Comparison of ENCODE assay signal across 14 mouse cellular contexts in the genomic region with DNA sequence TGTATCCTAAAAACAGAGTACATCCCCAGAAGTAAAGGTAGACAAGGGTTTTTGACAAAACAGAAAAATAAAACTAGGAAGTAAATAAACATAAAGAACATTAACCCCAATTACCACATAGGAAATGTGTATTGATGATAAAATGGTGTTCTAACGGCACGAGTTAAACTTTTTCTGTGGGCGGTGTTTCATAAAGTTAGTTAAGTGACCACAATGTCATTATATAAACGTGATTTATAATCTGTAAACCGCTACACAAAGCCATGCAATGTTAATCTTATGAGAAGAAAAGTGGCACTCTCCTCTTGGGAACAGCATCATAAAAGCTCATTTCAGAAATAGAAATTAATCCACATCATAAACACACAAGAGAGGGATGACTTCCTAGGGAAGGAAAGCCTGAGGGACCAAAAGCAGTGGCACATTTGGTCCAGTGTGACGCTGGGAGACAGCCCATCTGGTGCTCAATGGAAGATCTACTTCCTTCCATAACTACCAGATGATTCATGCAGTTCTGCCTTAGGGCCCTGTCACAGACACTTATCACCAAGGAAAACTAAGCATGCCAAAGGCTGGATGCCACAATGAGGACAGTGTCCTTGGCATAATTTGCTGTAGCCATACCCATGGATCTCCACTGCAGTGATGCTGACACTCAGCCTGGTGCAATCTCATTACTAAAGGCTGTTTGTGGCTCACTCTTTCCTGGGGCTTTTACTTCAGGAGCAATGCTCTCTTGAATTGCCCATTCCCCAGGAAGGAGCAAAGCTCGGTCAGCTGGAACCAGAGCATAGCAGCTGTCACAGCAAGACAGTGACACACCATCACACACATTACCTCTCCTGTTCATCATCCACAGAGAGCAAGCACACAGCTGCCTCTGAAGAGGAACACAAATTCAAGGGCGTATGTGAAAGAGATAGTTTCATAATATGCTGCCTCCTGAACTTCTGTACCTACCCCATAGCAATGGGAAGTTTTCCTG.
DNase-seq lines count a peak whose midpoint lies in the region; ATAC-seq lines count a peak whose summit lies in the region.
"Had no signal": no experiment of that assay in that cellular context is flagged by ENCODE, and none has a peak within 500 bp of the region (broad histone marks: within the 10 kb centered on the region; RNA-seq: fewer than 3 reads in every experiment).

No protein-coding gene starts in this region.

- no peak overlapping the region for H3K4me2 ChIP-seq in neural tube, embryonic 12.5 days (replicated peaks)
- no peak overlapping the region for H3K4me2 ChIP-seq in hindbrain, embryonic 16.5 days (ENCODE audit: low read length)
- H3K4me2 ChIP-seq: forebrain, embryonic 13.5 days had no signal

- H3K9me3 ChIP-seq in neural tube, embryonic 12.5 days: no peaks in the 10 kb centered on the region
- H3K9me3 ChIP-seq in hindbrain, embryonic 16.5 days (ENCODE audit: control insufficient read depth, low read length): no peaks in the 10 kb centered on the region
- H3K9me3 ChIP-seq: forebrain, embryonic 13.5 days had no signal

- DNase-seq in cerebellum, adult 11-12 months: peak; percentile 22
- DNase-seq in cerebellum, adult 11 months: no peak
- no peak for DNase-seq in neural tube, embryonic 10.5 days (ENCODE audit: extremely low spot score, low spot score)
- no peak for DNase-seq in ovary, postnatal 14 days (ENCODE audit: low spot score)
- DNase-seq in ovary, adult 18-20 months (ENCODE audit: low spot score): no peak
- DNase-seq in B cell, adult 2 months: no peak
- DNase-seq: heart, postnatal 4 days; kidney, postnatal 10 days; layer of hippocampus, postnatal 36 days; liver; lung, postnatal 10 days had no signal

- ATAC-seq in neural tube, embryonic 12.5 days (ENCODE audit: low FRiP score, low read depth): peak; percentile 37
- ATAC-seq in hindbrain, embryonic 16.5 days: peak; percentile 78
- ATAC-seq: forebrain, embryonic 13.5 days had no signal

- H3K4me1 ChIP-seq in neural tube, embryonic 12.5 days: no peaks in the 10 kb centered on the region
- no peaks in the 10 kb centered on the region for H3K4me1 ChIP-seq in hindbrain, embryonic 16.5 days (ENCODE audit: control insufficient read depth, insufficient read depth, low read depth, low read length)
- H3K4me1 ChIP-seq: forebrain, embryonic 13.5 days had no signal

- no peak overlapping the region for H3K4me3 ChIP-seq in neural tube, embryonic 12.5 days
- H3K4me3 ChIP-seq in hindbrain, embryonic 16.5 days (ENCODE audit: low read length): no peak overlapping the region
- H3K4me3 ChIP-seq: forebrain, embryonic 13.5 days had no signal

- no peak overlapping the region for H3K27ac ChIP-seq in neural tube, embryonic 12.5 days
- no peak overlapping the region for H3K27ac ChIP-seq in hindbrain, embryonic 16.5 days (ENCODE audit: low read depth, low read length)
- H3K27ac ChIP-seq: forebrain, embryonic 13.5 days had no signal

- 76% methylated on average over 8 of the region's 8 CpGs for WGBS in neural tube, embryonic 12.5 days
- 73% methylated on average over 8 of the region's 8 CpGs for WGBS in hindbrain, embryonic 16.5 days

- no peaks in the 10 kb centered on the region for H3K27me3 ChIP-seq in neural tube, embryonic 12.5 days (replicated peaks)
- H3K27me3 ChIP-seq in hindbrain, embryonic 16.5 days (replicated peaks; ENCODE audit: control insufficient read depth, insufficient read depth, low read length): no peaks in the 10 kb centered on the region
- H3K27me3 ChIP-seq: forebrain, embryonic 13.5 days had no signal

- no peak overlapping the region for H3K9ac ChIP-seq in neural tube, embryonic 12.5 days
- no peak overlapping the region for H3K9ac ChIP-seq in hindbrain, embryonic 16.5 days (ENCODE audit: low read depth, low read length)
- H3K9ac ChIP-seq: forebrain, embryonic 13.5 days had no signal

- H3K36me3 ChIP-seq in neural tube, embryonic 12.5 days: no peaks in the 10 kb centered on the region
- no peaks in the 10 kb centered on the region; the same call in 1 of the 2 replicates for H3K36me3 ChIP-seq in hindbrain, embryonic 16.5 days (ENCODE audit: control insufficient read depth, insufficient read depth, low read length)
